Mouse (Mus musculus): Measurements from ENCODE around the gene Col17a1. TPM values are rescaled to one million over a fixed set of nuclear protein-coding genes. Genes with fewer than 3 reads are reported as not detected.

Col17a1 gene
- polyA plus RNA-seq, 1 experiment from 2014 or later, result 0.25 TPM

DNA sequence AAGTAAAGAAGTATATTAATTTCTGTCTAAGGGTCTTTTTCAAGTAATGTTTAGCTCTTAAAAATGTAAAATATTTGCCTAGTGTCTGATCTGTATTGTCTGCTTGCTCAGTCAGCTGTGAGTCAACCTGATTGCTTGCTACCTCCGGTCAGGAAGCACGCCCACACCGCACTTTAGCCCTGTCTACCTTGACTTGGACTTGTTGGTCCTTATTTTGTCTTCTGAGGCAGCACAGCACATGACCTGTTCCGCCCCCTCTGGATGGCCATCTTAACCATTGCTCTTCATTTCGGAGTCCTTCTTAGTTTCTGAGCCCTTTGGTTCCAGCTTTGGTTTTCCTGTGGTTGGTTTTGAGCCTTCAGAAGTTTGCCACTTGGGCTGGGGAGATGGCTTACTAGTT is 60.1 kb downstream of the Col17a1 start:
- H3K4me1 ChIP-seq (ENCODE audit: control insufficient read depth, insufficient read depth, low read length), result no peaks in the 10 kb centered on the region
- no peak overlapping the region for H3K4me2 ChIP-seq (ENCODE audit: low read depth)
- WGBS, result 96% methylated on average over 5 of the region's 5 CpGs
- no peak overlapping the region for H3K4me3 ChIP-seq (ENCODE audit: low read depth, low read length)
- ATAC-seq (ENCODE audit: insufficient read depth, low FRiP score, low TSS enrichment) (no peak), DNase-seq (ENCODE audit: low spot score) (no peak)
- no peaks in the 10 kb centered on the region for H3K9me3 ChIP-seq (ENCODE audit: control insufficient read depth, low read length)
- no peaks in the 10 kb centered on the region for H3K27me3 ChIP-seq (ENCODE audit: control insufficient read depth, insufficient read depth, low read length)
- no peak overlapping the region for H3K9ac ChIP-seq (ENCODE audit: low read length)
- 0 out of 2 replicates have a peak, but pooled peaks cover under 1% of the 10 kb centered on the region for H3K36me3 ChIP-seq (ENCODE audit: control insufficient read depth, insufficient read depth, low read length)
- no peak overlapping the region for H3K27ac ChIP-seq (ENCODE audit: low read depth, low read length)

DNA sequence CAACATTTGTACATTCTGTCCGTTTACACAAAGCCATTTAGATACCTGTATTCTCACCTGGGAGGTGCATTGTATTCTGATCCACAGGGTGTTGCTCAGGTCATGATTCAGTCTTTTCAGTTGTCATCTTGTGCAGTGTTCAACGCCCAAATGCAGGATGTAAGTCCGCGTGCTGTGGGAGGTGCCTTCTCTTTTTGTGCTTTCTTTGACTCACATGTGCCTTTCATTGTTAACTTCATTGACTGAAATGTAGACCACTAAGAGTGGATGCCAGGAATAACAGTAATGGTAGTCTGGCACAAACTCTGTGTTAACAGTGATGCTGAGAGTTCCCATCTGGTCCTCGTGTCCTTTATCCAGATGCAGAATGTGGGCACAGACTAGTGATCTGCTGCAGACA is 61.5 kb downstream of the Col17a1 start:
- no peak overlapping the region for H3K4me3 ChIP-seq (ENCODE audit: low read depth, low read length)

DNA sequence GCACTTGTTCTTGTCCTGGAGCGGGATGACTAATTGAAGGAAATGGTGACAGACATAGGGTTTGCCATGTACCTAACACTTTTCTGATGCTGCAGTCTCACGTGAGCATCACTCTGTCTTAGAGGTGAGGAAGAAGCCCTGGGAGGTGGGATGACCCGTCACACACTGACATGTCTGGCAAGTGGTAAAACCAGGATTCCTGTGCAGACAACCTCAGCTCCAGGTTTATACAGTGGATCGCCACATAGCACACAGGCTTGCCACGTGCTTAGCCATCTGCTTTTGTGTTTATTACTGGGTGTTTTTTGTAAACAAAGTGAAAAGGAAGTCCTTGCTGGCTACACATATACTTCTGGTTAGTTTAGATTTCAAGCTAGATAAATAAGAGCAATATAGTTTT is 62.8 kb downstream of the Col17a1 start:
- no peak for ATAC-seq (ENCODE audit: insufficient read depth, low FRiP score, low TSS enrichment)
- H3K4me2 ChIP-seq (ENCODE audit: low read depth), result no peak overlapping the region
- no peaks in the 10 kb centered on the region for H3K4me1 ChIP-seq (ENCODE audit: control insufficient read depth, insufficient read depth, low read length)
- H3K36me3 ChIP-seq (ENCODE audit: control insufficient read depth, insufficient read depth, low read length), result no peaks in the 10 kb centered on the region
- H3K27ac ChIP-seq (ENCODE audit: low read depth, low read length), result no peak overlapping the region
- 74% methylated on average over 5 of the region's 5 CpGs for WGBS
- no peaks in the 10 kb centered on the region for H3K27me3 ChIP-seq (ENCODE audit: control insufficient read depth, insufficient read depth, low read length)
- no peak overlapping the region for H3K4me3 ChIP-seq (ENCODE audit: low read depth, low read length)
- no peak overlapping the region for H3K9ac ChIP-seq (ENCODE audit: low read length)
- DNase-seq (ENCODE audit: low spot score), result no peak
- H3K9me3 ChIP-seq (ENCODE audit: control insufficient read depth, low read length), result no peaks in the 10 kb centered on the region

More for the DNA sequence above, 61.5 kb downstream of the Col17a1 start:
- DNase-seq (ENCODE audit: low spot score) (no peak), ATAC-seq (ENCODE audit: insufficient read depth, low FRiP score, low TSS enrichment) (no peak)
- no peaks in the 10 kb centered on the region for H3K4me1 ChIP-seq (ENCODE audit: control insufficient read depth, insufficient read depth, low read length)
- H3K36me3 ChIP-seq (ENCODE audit: control insufficient read depth, insufficient read depth, low read length), result no peaks in the 10 kb centered on the region
- no peaks in the 10 kb centered on the region for H3K27me3 ChIP-seq (ENCODE audit: control insufficient read depth, insufficient read depth, low read length)
- 89% methylated on average over 5 of the region's 5 CpGs for WGBS
- no peak overlapping the region for H3K4me2 ChIP-seq (ENCODE audit: low read depth)
- no peaks in the 10 kb centered on the region for H3K9me3 ChIP-seq (ENCODE audit: control insufficient read depth, low read length)
- H3K27ac ChIP-seq (ENCODE audit: low read depth, low read length), result no peak overlapping the region
- no peak overlapping the region for H3K9ac ChIP-seq (ENCODE audit: low read length)

DNA sequence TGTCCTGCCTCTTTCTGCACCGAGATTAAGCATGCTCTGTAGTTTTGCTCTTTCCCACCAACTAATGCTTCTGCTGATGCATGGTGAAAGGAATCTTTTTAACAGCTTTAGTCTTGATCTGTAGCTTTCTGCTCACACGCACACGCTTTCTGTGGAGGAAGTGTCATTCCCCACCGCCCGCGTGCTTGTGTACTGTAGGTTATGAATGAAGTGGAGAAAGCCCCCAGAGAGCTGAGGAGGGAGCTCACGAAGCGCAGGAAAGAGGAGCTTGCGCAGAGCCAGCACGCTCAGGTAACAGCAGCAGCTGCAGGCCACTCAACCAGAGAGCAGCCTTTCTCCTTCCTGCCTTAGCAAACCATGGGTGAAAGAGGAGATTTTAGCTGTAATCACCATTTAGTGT is 64.4 kb downstream of the Col17a1 start:
- H3K27me3 ChIP-seq (ENCODE audit: control insufficient read depth, insufficient read depth, low read length), result no peaks in the 10 kb centered on the region
- WGBS, result 93% methylated on average over 10 of the region's 10 CpGs
- H3K4me2 ChIP-seq (ENCODE audit: low read depth), result no peak overlapping the region
- H3K36me3 ChIP-seq (ENCODE audit: control insufficient read depth, insufficient read depth, low read length), result peaks cover under 1% of the 10 kb centered on the region; the same call in 1 of the 2 replicates
- no peak overlapping the region for H3K27ac ChIP-seq (ENCODE audit: low read depth, low read length)
- H3K4me1 ChIP-seq (ENCODE audit: control insufficient read depth, insufficient read depth, low read length), result no peaks in the 10 kb centered on the region
- no peaks in the 10 kb centered on the region for H3K9me3 ChIP-seq (ENCODE audit: control insufficient read depth, low read length)
- H3K4me3 ChIP-seq (ENCODE audit: low read depth, low read length), result no peak overlapping the region
- no peak for ATAC-seq (ENCODE audit: insufficient read depth, low FRiP score, low TSS enrichment)
- H3K9ac ChIP-seq (ENCODE audit: low read length), result no peak overlapping the region
- DNase-seq (ENCODE audit: low spot score), result no peak

DNA sequence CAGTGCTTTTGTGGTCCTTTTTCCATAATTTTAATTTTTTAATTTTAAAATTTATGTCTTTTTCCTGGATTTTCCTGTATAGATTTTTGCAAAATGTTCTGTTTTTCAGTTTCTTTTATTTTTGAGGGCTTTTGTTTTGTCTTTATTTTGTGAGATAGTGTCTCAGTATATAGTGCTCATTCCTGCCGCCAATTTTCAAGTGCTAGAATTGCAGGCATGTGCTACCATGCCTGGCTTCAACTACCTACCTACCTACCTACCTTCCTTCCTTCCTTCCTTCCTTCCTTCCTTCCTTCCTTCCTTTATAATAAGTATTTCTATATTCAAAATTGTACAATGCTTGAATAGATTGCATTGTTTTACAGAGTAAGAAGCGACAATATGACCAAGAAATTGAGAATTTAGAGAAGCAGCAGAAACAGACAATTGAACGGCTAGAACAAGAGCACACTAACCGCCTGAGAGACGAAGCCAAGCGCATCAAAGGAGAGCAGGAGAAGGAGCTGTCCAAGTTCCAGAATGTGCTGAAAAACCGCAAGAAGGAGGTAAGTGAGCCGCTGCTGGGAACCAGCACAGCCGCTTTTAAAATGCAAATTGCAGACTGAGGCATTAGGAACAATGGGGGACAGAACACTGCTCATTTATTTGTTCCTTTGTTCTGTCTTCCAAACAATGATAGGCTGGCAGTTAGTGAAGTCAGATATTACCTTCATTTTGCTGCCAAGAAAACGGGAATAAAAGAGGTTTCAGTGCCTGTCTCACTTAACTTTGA is 66.8 kb downstream of the Col17a1 start:
- H3K27ac ChIP-seq (ENCODE audit: low read depth, low read length), result no peak overlapping the region
- H3K27me3 ChIP-seq (ENCODE audit: control insufficient read depth, insufficient read depth, low read length), result no peaks in the 10 kb centered on the region
- peaks cover 5% of the 10 kb centered on the region; the same call in 1 of the 2 replicates for H3K36me3 ChIP-seq (ENCODE audit: control insufficient read depth, insufficient read depth, low read length)
- ATAC-seq (ENCODE audit: insufficient read depth, low FRiP score, low TSS enrichment) (no peak), DNase-seq (ENCODE audit: low spot score) (no peak)
- WGBS, result 43% methylated on average over 10 of the region's 10 CpGs
- no peak overlapping the region for H3K9ac ChIP-seq (ENCODE audit: low read length)
- no peak overlapping the region for H3K4me3 ChIP-seq (ENCODE audit: low read depth, low read length)
- no peaks in the 10 kb centered on the region for H3K4me1 ChIP-seq (ENCODE audit: control insufficient read depth, insufficient read depth, low read length)
- no peaks in the 10 kb centered on the region for H3K9me3 ChIP-seq (ENCODE audit: control insufficient read depth, low read length)
- no peak overlapping the region for H3K4me2 ChIP-seq (ENCODE audit: low read depth)

DNA sequence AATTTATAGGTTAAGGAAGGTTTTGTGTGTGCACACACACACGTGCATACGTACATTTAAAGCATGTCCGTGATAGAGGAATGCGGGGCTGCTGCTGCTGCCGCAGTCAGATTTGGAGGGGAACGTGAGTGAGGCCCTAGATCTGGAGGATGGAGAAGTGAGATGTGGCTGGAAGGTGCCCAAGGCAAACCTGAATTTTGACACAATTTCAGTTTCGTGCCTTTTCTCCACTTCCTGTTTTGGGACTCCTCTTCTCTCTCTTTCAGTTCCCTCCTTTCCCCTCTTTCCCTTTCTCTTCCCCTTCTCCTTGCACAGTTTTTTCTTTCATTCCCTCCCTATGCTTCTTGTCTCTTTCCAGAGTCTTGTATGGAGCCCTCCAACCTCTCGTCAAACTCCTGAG is 70.4 kb downstream of the Col17a1 start:
- ATAC-seq (ENCODE audit: insufficient read depth, low FRiP score, low TSS enrichment), result no peak
- Histone ChIP-seq H3K4me2 (ENCODE audit: low read depth) (no peak overlapping the region), H3K27me3 (ENCODE audit: control insufficient read depth, insufficient read depth, low read length) (no peaks in the 10 kb centered on the region), H3K9ac (ENCODE audit: low read length) (no peak overlapping the region), H3K4me3 (ENCODE audit: low read depth, low read length) (no peak overlapping the region), H3K27ac (ENCODE audit: low read depth, low read length) (no peak overlapping the region), H3K36me3 (ENCODE audit: control insufficient read depth, insufficient read depth, low read length) (peaks cover 7% of the 10 kb centered on the region; the same call in 1 of the 2 replicates), H3K9me3 (ENCODE audit: control insufficient read depth, low read length) (no peaks in the 10 kb centered on the region), H3K4me1 (ENCODE audit: control insufficient read depth, insufficient read depth, low read length) (no peaks in the 10 kb centered on the region)
- no peak for DNase-seq (ENCODE audit: low spot score)
- WGBS, result 85% methylated on average over 8 of the region's 8 CpGs

DNA sequence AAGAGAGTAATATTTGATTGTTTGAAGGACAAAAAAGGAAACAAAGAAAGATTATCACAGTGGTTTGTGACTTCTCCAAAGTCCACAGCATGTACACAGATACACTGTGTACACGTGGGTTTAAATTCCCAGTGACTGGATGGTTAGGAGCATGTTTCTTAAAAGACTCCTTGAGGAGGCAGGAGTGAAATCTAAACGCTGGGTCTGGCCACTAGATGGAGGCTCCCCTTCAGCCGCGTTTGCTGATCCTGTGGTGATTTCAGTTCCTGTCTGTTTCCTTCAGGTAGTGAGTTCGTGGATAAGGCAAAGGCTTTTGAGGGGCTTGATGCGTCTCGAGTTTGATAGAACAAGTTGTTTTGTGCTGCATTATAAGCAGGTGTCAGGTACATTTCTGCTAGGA is 78.5 kb downstream of the Col17a1 start:
- Histone ChIP-seq H3K4me1 (ENCODE audit: control insufficient read depth, insufficient read depth, low read length) (no peaks in the 10 kb centered on the region), H3K9me3 (ENCODE audit: control insufficient read depth, low read length) (no peaks in the 10 kb centered on the region), H3K27ac (ENCODE audit: low read depth, low read length) (no peak overlapping the region), H3K27me3 (ENCODE audit: control insufficient read depth, insufficient read depth, low read length) (no peaks in the 10 kb centered on the region), H3K36me3 (ENCODE audit: control insufficient read depth, insufficient read depth, low read length) (peaks cover 4% of the 10 kb centered on the region; the same call in 1 of the 2 replicates), H3K4me2 (ENCODE audit: low read depth) (no peak overlapping the region), H3K4me3 (ENCODE audit: low read depth, low read length) (no peak overlapping the region), H3K9ac (ENCODE audit: low read length) (no peak overlapping the region)
- ATAC-seq (ENCODE audit: insufficient read depth, low FRiP score, low TSS enrichment) (no peak), DNase-seq (ENCODE audit: low spot score) (peak; percentile 21)
- 61% methylated on average over 7 of the region's 7 CpGs for WGBS

DNA sequence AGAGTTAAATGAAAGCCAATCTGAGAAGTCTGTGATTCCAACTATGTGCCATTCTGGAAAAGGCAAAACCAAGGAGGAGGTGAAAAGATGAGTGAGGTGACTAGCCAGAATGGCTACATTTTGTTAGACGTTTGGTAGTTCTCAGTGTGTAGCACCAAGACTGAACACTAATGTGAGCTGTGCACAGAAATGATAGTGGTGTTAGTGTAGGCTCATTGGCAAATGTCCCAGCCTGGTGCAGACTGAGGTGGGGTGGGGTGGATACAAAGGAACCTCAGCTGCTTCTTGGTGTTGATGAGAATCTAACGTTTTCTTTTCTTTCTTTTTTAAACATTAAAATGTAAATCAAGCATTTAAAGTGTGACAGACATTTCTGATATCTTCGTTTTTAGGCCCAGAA is 83.4 kb downstream of the Col17a1 start:
- Histone ChIP-seq H3K4me3 (ENCODE audit: low read depth, low read length) (no peak overlapping the region), H3K36me3 (ENCODE audit: control insufficient read depth, insufficient read depth, low read length) (no peaks in the 10 kb centered on the region), H3K27ac (ENCODE audit: low read depth, low read length) (no peak overlapping the region), H3K4me1 (ENCODE audit: control insufficient read depth, insufficient read depth, low read length) (no peaks in the 10 kb centered on the region), H3K4me2 (ENCODE audit: low read depth) (no peak overlapping the region), H3K27me3 (ENCODE audit: control insufficient read depth, insufficient read depth, low read length) (no peaks in the 10 kb centered on the region), H3K9ac (ENCODE audit: low read length) (no peak overlapping the region), H3K9me3 (ENCODE audit: control insufficient read depth, low read length) (no peaks in the 10 kb centered on the region)
- DNase-seq (ENCODE audit: low spot score) (no peak), ATAC-seq (ENCODE audit: insufficient read depth, low FRiP score, low TSS enrichment) (no peak)
- WGBS, result 71% methylated on average over 3 of the region's 3 CpGs

Measured in neural tube, embryonic 11.5 days (tissue).